Mouse (Mus musculus) cerebellum, adult 18-20 months (tissue): Measurements from ENCODE around the gene Tnfrsf12a.

Experiments used
- DNase-seq, 2 experiments: peaks; one replicate each; pipeline ENCODE4 v3.0.0; 2021

Tnfrsf12a gene

DNA sequence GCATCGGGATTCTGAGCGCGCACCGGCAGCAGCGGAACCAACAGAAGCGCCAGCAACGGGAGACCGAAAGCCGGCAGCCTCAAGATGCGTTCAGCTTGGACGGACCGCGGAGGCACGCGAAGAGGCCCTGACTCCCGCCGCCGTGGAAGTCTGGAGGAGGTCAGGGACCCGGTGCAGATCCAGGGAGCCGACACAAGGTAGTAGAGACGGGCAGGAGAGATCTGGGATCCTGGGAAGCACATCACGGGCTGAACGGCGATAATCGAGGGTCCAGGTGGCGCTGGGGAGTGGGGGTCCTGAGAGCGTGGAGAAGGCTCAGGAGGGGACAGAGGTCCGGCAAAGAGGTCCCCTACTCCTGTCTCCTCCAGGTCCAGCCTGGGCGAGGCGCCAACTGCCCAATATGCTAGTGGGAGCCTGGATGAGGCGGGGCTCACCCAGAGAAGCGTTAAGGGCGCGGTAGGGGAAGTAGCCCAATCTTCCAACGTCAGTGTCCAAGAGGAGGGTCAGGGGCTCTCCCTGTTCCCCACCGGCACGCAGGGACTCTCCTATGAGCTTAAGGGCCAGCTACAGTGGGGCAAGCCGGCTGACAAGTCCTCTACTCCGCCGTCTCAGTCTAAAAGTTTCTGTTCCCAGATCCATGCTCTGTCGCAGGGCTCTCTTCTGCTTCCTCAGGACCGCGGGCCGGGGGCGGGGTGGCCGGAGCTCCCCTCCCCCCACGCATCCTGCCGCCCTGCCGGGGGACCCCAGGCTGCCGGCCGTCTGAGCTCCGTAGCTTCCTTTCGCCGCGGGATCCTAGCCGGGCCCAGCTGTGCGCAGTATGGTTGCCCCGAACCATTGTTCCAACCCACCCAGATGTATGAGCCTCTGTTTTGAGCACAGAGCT is 32.4 kb downstream of the Tnfrsf12a start, which contains the start of gene Mmp25:
Mmp25 (minus strand) TSS at position 665 of the 883 bp plus-strand sequence.
- no peak for DNase-seq

DNA sequence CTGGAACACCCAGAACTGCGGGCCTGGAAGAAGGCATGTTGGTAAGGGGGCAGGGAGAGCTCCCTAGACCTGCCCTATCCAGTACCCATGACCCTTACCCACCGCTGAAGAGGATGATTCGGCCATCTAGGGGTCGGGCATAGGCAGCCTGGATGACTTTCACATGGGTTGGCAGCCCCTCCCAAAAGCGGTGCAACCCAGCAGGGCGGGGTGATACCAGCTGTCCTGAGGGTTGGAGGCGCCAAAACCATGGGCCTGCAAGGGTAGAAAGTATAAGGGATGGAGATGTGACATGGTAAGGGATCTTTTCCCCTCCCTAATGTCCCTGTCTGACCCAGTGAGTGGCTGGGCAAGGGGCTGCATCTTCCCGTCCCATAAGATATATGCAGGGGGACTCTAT is 46.0 kb downstream of the Tnfrsf12a start:
- no peak for DNase-seq

DNA sequence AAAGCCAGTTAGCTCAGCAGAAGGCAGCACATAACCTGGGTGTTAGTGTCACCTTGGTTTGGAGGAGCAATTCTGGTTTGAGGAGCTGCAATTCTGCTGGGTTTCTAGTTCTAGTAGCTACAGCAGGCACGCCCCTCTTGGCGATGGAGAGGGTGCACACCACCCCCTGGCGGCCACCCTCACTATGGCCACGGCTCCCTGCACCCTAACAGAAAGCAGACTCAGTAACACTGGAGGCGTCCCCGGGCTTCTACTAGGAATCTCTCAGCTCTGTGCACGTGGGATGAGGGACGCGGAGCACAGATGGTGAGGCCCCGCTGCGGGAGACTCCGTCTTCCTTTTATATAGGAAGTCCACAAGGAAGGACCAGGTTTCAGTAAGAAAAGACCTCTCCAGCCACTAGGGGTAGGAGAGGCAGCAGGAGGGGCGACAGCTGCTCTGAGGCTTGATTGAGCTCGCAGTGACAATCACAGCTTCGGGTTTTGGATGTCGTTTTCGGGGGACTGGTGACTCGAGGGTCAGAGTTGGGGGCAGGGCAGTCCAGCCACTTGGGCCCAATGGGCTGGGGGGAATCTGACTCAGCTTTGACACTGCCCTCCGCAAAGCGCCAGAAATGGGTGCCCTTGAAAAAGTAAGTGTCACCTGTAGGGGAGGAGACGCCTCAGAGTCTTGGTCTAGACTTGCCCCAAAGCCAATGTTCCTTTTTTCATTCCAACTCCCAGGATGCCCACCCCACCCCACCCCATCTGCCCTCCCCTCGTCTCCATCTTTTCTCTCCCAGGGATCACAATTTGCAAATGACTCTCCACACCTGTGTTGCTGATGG is 46.9 kb downstream of the Tnfrsf12a start:
- peak; percentile 76 to 80 for DNase-seq

- no peak for DNase-seq
Observed at GRCm38 (mm10) chr17:23627813-23628212, 49.5 kb downstream of the Tnfrsf12a start.
